Mouse (Mus musculus): Measurements from ENCODE around the gene Pemt. TPM values are rescaled to one million over a fixed set of nuclear protein-coding genes. Genes with fewer than 3 reads are reported as not detected.
A peak's percentile ranks its signal among the peaks of the same experiment; 100 is the strongest.

The Pemt gene
- polyA plus RNA-seq, 1 experiment from 2014 or later, result 8.3 TPM

- 65% methylated on average over 3 of the region's 3 CpGs for WGBS
- Histone ChIP-seq H3K4me2 (replicated peaks; ENCODE audit: low read depth) (no peak overlapping the region), H3K9ac (ENCODE audit: low read length) (no peak overlapping the region)
Observed at GRCm38 (mm10) chr11:60005866-60006265, 40.4 kb downstream of the Pemt start.

GRCm38 (mm10) chr11:60004716-60005115 is 41.6 kb downstream of the Pemt start:
- Histone ChIP-seq H3K9me3 (ENCODE audit: control insufficient read depth, low read length) (no peaks in the 10 kb centered on the region), H3K4me3 (ENCODE audit: low read depth, low read length) (no peak overlapping the region), H3K27ac (replicated peaks) (no peak overlapping the region), H3K4me1 (replicated peaks; ENCODE audit: control insufficient read depth, insufficient read depth) (no peaks in the 10 kb centered on the region), H3K4me2 (replicated peaks; ENCODE audit: low read depth) (no peak overlapping the region), H3K36me3 (ENCODE audit: control insufficient read depth, insufficient read depth, low read length) (no peaks in the 10 kb centered on the region), H3K9ac (ENCODE audit: low read length) (no peak overlapping the region), H3K27me3 (ENCODE audit: control insufficient read depth, insufficient read depth, low read length) (no peaks in the 10 kb centered on the region)
- ATAC-seq (ENCODE audit: low FRiP score, low TSS enrichment) (no peak), DNase-seq (ENCODE audit: low spot score) (no peak)
- no peak for TF ChIP-seq EP300 (optimal IDR thresholded peaks at IDR 0.05)
- no peak for TF ChIP-seq CTCF (IDR thresholded peaks at IDR 0.05; ENCODE audit: low read depth)
- 75% methylated on average over 6 of the region's 6 CpGs for WGBS

More at GRCm38 (mm10) chr11:60005866-60006265, 40.4 kb downstream of the Pemt start:
- Histone ChIP-seq H3K27me3 (ENCODE audit: control insufficient read depth, insufficient read depth, low read length) (no peaks in the 10 kb centered on the region), H3K36me3 (ENCODE audit: control insufficient read depth, insufficient read depth, low read length) (no peaks in the 10 kb centered on the region), H3K27ac (replicated peaks) (no peak overlapping the region), H3K9me3 (ENCODE audit: control insufficient read depth, low read length) (no peaks in the 10 kb centered on the region), H3K4me3 (ENCODE audit: low read depth, low read length) (no peak overlapping the region), H3K4me1 (replicated peaks; ENCODE audit: control insufficient read depth, insufficient read depth) (no peaks in the 10 kb centered on the region)
- DNase-seq (ENCODE audit: low spot score), result no peak
- no peak for TF ChIP-seq CTCF (IDR thresholded peaks at IDR 0.05; ENCODE audit: low read depth)
- TF ChIP-seq EP300 (optimal IDR thresholded peaks at IDR 0.05), result no peak
- no peak for ATAC-seq (ENCODE audit: low FRiP score, low TSS enrichment)

- H3K4me2 ChIP-seq (replicated peaks; ENCODE audit: low read depth), result no peak overlapping the region
- no peaks in the 10 kb centered on the region for H3K27me3 ChIP-seq (ENCODE audit: control insufficient read depth, insufficient read depth, low read length)
- DNase-seq (ENCODE audit: low spot score), result no peak
- no peaks in the 10 kb centered on the region for H3K9me3 ChIP-seq (ENCODE audit: control insufficient read depth, low read length)
- no peak overlapping the region for H3K9ac ChIP-seq (ENCODE audit: low read length)
- TF ChIP-seq CTCF (IDR thresholded peaks at IDR 0.05; ENCODE audit: low read depth), result no peak
- no peak for TF ChIP-seq EP300 (optimal IDR thresholded peaks at IDR 0.05)
- H3K4me3 ChIP-seq (ENCODE audit: low read depth, low read length), result no peak overlapping the region
- WGBS, result 76% methylated on average over 8 of the region's 8 CpGs
- H3K4me1 ChIP-seq (replicated peaks; ENCODE audit: control insufficient read depth, insufficient read depth), result no peaks in the 10 kb centered on the region
- no peak overlapping the region for H3K27ac ChIP-seq (replicated peaks)
- ATAC-seq (ENCODE audit: low FRiP score, low TSS enrichment), result no peak
- H3K36me3 ChIP-seq (ENCODE audit: control insufficient read depth, insufficient read depth, low read length), result no peaks in the 10 kb centered on the region
Observed at GRCm38 (mm10) chr11:60003811-60004210, 42.5 kb downstream of the Pemt start.

- no peak for DNase-seq (ENCODE audit: low spot score)
- TF ChIP-seq CTCF (IDR thresholded peaks at IDR 0.05; ENCODE audit: low read depth) (no peak), EP300 (optimal IDR thresholded peaks at IDR 0.05) (no peak)
- Histone ChIP-seq H3K27ac (replicated peaks) (no peak overlapping the region), H3K27me3 (ENCODE audit: control insufficient read depth, insufficient read depth, low read length) (no peaks in the 10 kb centered on the region), H3K4me3 (ENCODE audit: low read depth, low read length) (no peak overlapping the region), H3K4me1 (replicated peaks; ENCODE audit: control insufficient read depth, insufficient read depth) (no peaks in the 10 kb centered on the region), H3K9ac (ENCODE audit: low read length) (no peak overlapping the region), H3K36me3 (ENCODE audit: control insufficient read depth, insufficient read depth, low read length) (no peaks in the 10 kb centered on the region), H3K4me2 (replicated peaks; ENCODE audit: low read depth) (no peak overlapping the region), H3K9me3 (ENCODE audit: control insufficient read depth, low read length) (no peaks in the 10 kb centered on the region)
- WGBS, result 73% methylated on average over 5 of the region's 5 CpGs
- ATAC-seq (ENCODE audit: low FRiP score, low TSS enrichment), result no peak
Observed at GRCm38 (mm10) chr11:60001231-60001980, 44.9 kb downstream of the Pemt start.

- TF ChIP-seq EP300 (optimal IDR thresholded peaks at IDR 0.05) (no peak), CTCF (IDR thresholded peaks at IDR 0.05; ENCODE audit: low read depth) (no peak)
- H3K4me1 ChIP-seq (replicated peaks; ENCODE audit: control insufficient read depth, insufficient read depth), result peaks cover 2% of the 10 kb centered on the region; the same call in 1 of the 2 replicates
- no peak overlapping the region for H3K4me3 ChIP-seq (ENCODE audit: low read depth, low read length)
- 28% methylated on average over 9 of the region's 9 CpGs for WGBS
- H3K27me3 ChIP-seq (ENCODE audit: control insufficient read depth, insufficient read depth, low read length), result no peaks in the 10 kb centered on the region
- no peak overlapping the region for H3K27ac ChIP-seq (replicated peaks)
- H3K36me3 ChIP-seq (ENCODE audit: control insufficient read depth, insufficient read depth, low read length), result no peaks in the 10 kb centered on the region
- no peaks in the 10 kb centered on the region for H3K9me3 ChIP-seq (ENCODE audit: control insufficient read depth, low read length)
- ATAC-seq (ENCODE audit: low FRiP score, low TSS enrichment), result no peak
- no peak overlapping the region for H3K4me2 ChIP-seq (replicated peaks; ENCODE audit: low read depth)
- DNase-seq (ENCODE audit: low spot score), result peak; percentile 26
- no peak overlapping the region for H3K9ac ChIP-seq (ENCODE audit: low read length)
Observed at GRCm38 (mm10) chr11:59994318-59994717, 52.0 kb downstream of the Pemt start.

DNA sequence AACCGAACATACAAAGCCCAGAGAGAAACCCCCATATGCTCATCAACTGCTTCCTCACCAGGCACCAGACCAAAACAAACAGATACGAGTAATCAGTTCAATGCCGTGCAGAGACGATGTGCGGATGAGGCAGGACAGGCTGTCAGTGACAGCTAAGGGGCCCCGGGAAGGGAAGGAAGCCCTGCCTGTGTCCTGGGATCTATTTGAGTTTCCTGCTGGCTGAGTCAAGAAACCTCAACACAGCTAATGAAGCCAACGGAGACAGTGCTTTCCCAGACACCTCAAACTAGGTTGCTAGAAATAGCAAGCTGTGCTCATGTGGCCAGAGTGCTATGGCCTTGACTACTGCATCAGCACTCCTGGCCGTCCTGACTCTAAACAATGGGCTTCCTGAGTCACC is 54.9 kb downstream of the Pemt start:
- TF ChIP-seq EP300 (optimal IDR thresholded peaks at IDR 0.05), result no peak
- H3K27ac ChIP-seq (replicated peaks), result no peak overlapping the region
- no peak for ATAC-seq (ENCODE audit: low FRiP score, low TSS enrichment)

More for the DNA sequence above, 54.9 kb downstream of the Pemt start:
- 51% methylated on average over 8 of the region's 8 CpGs for WGBS
- Histone ChIP-seq H3K36me3 (ENCODE audit: control insufficient read depth, insufficient read depth, low read length) (no peaks in the 10 kb centered on the region), H3K27me3 (ENCODE audit: control insufficient read depth, insufficient read depth, low read length) (no peaks in the 10 kb centered on the region), H3K4me2 (replicated peaks; ENCODE audit: low read depth) (no peak overlapping the region), H3K9ac (ENCODE audit: low read length) (no peak overlapping the region), H3K4me1 (replicated peaks; ENCODE audit: control insufficient read depth, insufficient read depth) (peaks cover 2% of the 10 kb centered on the region; the same call in 1 of the 2 replicates), H3K9me3 (ENCODE audit: control insufficient read depth, low read length) (no peaks in the 10 kb centered on the region), H3K4me3 (ENCODE audit: low read depth, low read length) (no peak overlapping the region)
- no peak for DNase-seq (ENCODE audit: low spot score)
